Mouse (Mus musculus) ES-E14 (cell line): ENCODE measurements around the gene Rgs10. TPM values are rescaled to one million over a fixed set of nuclear protein-coding genes. Genes with fewer than 3 reads are reported as not detected.

Experiments used
- DNase-seq: peaks from one replicate; pipeline ENCODE4 v3.0.0-alpha.2; 2013; ENCODE audit warnings: low read depth, low spot score
- H3K27ac ChIP-seq: 2 replicates; pipeline ENCODE4 v1.5.1; 2012; ENCODE audit warnings: low read depth, mild to moderate bottlenecking, low read length, moderate library complexity, mixed read lengths; ENCODE audit not compliant: poor library complexity, insufficient read depth, severe bottlenecking
- H3K36me3 ChIP-seq: 2 replicates; pipeline ENCODE4 v1.6.1; 2012; ENCODE audit warnings: mild to moderate bottlenecking, low read length, moderate library complexity, mixed read lengths; ENCODE audit not compliant: control insufficient read depth, poor library complexity, insufficient read depth, severe bottlenecking
- H3K4me1 ChIP-seq, 2 experiments: fragments of 150-350 bp in 1 of 2; sonication (generic) in 1 of 2; 2 replicates each; pipeline ENCODE4 v1.6.1; 2012; ENCODE audit warnings: low read length in 2 of 2, mild to moderate bottlenecking in 1 of 2, mixed read lengths in 1 of 2; ENCODE audit not compliant: control insufficient read depth in 2 of 2, insufficient read depth in 2 of 2, poor library complexity in 1 of 2
- H3K4me3 ChIP-seq, 2 experiments: fragments of 150-350 bp in 1 of 2; sonication (generic) in 1 of 2; 2 replicates each; pipeline ENCODE4 v1.5.1; 2012; ENCODE audit warnings: low read length in 2 of 2, low read depth in 1 of 2, mild to moderate bottlenecking in 1 of 2, mixed read lengths in 1 of 2; ENCODE audit not compliant: insufficient read depth in 1 of 2, poor library complexity in 1 of 2, severe bottlenecking in 1 of 2
- H3K9ac ChIP-seq: 2 replicates; pipeline ENCODE4 v1.6.1; 2012; ENCODE audit warnings: low read depth, mild to moderate bottlenecking, low read length, mixed read lengths; ENCODE audit not compliant: poor library complexity, insufficient read depth, severe bottlenecking
- H3K9me3 ChIP-seq: fragments of 150-350 bp; sonication (generic); 2 replicates; pipeline ENCODE4 v1.6.1; 2012; ENCODE audit warnings: low read depth, mild to moderate bottlenecking, low read length; ENCODE audit not compliant: control insufficient read depth, insufficient read depth
- CHD2 ChIP-seq: IDR thresholded peaks from 2 replicates; pipeline ENCODE4 v1.6.1; 2014; ENCODE audit warnings: mild to moderate bottlenecking, low read depth, low read length, inconsistent platforms
- HCFC1 ChIP-seq: IDR thresholded peaks from 2 replicates; pipeline ENCODE4 v1.6.1; 2012; ENCODE audit warnings: low read length, inconsistent platforms, borderline replicate concordance; ENCODE audit not compliant: insufficient read depth
- MAFK ChIP-seq: IDR thresholded peaks from 2 replicates; pipeline ENCODE4 v1.6.1; 2014; ENCODE audit warnings: mild to moderate bottlenecking, low read depth, low read length, inconsistent platforms; ENCODE audit not compliant: insufficient read depth
- ZC3H11A ChIP-seq: IDR thresholded peaks from 2 replicates; pipeline ENCODE4 v1.6.1; 2012; ENCODE audit warnings: low read depth, mild to moderate bottlenecking, inconsistent platforms, low read length, borderline replicate concordance
- ZNF384 ChIP-seq: IDR thresholded peaks from 2 replicates; pipeline ENCODE4 v1.6.1; 2012; ENCODE audit warnings: low read depth, low read length, inconsistent platforms
- in situ Hi-C, 2 experiments: fragments of 600-800 bp; cut with MboI; formaldehyde crosslinking; loops; one replicate each; pipeline ENCODE4 v1.15.1; 2025; ENCODE audit warnings: low sequenced_read_pairs in 2 of 2, inconsistent platforms in 1 of 2; ENCODE audit not compliant: unreplicated experiment in 2 of 2
- total RNA-seq: library from RNA; depleted of rRNA; stranded (reverse); fragments of 300-350 nt; gene quantifications from 2 replicates; pipeline ENCODE4 v1.2.3, GENCODE M21; 2012

The Rgs10 gene
- total RNA-seq, 1 experiment = 6.2 TPM

DNA sequence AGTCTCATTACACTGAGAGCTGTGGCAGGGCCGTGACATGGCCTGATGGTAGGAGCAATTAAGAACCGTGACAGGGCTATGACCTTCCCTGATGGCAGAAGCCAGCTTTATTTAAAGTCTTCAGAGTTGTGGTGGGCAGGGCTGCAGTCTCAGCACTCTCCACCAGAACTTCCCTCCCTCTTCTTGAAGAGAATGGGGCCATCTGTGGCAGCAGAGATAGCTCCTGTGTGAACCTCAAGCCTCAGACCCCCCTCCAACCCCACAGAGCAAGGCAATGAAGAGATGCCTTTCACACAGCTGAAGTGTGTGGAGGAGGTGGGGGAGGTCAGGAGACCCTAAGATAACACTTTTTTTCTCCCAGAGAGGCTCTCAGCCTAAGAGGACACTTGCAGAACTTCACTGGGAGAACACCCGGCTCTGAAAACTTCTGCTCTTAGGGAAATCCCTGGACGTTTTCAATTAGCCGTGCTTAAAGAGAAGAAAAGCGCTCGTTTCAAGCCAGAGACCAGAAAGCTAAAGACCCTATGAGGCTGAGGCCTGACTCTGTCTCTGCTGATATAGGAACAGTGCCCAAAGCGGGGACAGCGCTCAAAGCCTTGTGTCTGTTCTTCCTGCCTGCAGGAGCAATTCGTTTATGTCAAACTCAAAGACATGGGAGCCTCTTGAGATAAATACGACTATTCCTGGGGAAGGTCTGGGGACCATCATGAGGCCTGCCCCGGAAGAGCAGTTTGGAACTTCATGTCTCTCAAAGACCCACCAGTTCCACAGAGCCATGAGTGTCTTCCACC is 27.1 kb downstream of the Rgs10 start:
- in situ Hi-C loops = no loop called here
- TF ChIP-seq MAFK (no peak), ZC3H11A (no peak), ZNF384 (no peak), HCFC1 (no peak), CHD2 (no peak)
- Histone ChIP-seq H3K4me3 (no peak overlapping the region), H3K9me3 (no peaks in the 10 kb centered on the region), H3K4me1 (no peaks in the 10 kb centered on the region; a peak in 1 of 4 replicates), H3K27ac (no peak overlapping the region), H3K36me3 (no peaks in the 10 kb centered on the region), H3K9ac (no peak overlapping the region)
- DNase-seq = no peak

DNA sequence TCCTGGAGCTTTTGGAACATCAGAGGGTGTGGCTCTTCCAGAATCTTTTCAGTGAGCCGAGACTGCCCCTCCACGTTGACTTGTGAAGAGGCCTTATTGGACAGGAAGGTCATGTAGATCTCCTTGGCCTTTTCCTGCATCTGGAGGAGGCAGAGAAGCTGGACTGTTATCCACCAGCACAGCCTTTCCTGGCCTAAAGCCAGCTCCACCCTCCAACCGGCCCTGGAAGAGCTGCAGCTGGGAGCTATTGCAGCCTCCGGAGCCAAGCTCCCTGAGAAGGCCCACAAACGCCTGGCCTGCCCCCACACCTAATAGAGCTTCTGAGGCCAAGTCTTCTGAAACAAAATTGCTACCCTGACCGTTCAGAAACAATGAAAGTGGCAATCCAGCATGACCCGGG is 29.6 kb downstream of the Rgs10 start:
- H3K9me3 ChIP-seq = no peaks in the 10 kb centered on the region
- DNase-seq = no peak
- H3K4me1 ChIP-seq = no peaks in the 10 kb centered on the region
- no peak overlapping the region for H3K9ac ChIP-seq
- in situ Hi-C loops = no loop called here
- no peak overlapping the region for H3K4me3 ChIP-seq
- H3K36me3 ChIP-seq = no peaks in the 10 kb centered on the region
- H3K27ac ChIP-seq = no peak overlapping the region
- TF ChIP-seq ZNF384 (no peak), MAFK (no peak), HCFC1 (no peak), ZC3H11A (no peak), CHD2 (no peak)

DNA sequence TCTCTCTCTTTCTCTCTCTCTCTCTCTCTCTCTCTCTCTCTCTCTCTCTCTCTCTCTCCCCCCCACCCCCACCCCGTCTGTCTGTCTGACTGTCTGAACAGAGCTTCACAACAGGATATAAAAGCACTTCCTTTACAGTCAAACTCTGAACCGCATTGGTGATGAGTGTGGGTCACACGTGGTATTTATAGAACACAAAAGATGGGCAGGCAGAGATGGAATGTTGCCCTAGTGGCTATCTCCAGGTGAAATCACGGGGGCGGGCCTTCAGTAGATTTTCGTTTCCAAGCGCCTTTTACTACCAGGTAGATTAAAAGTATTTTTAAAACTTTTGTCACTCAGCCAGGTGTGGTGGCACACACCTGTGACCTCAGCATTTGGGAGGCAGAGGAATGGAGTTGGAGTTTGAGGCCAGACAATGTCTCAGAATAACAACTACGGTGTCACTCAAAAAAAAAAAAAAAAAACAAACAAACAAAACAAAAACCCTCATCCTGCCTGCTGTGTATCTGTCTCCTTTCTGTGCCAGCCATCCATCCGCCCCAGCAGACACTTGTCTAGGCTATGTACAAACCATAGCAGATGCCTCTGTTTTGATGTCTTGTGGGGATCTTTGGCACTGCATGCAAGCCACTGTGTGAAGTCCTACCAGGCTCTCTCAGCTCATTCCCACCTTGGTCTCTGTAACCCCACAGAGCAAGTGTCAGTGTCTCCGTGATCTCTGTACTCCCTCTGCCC is 34.7 kb downstream of the Rgs10 start:
- Histone ChIP-seq H3K9ac (no peak overlapping the region), H3K4me1 (no peaks in the 10 kb centered on the region), H3K4me3 (no peak overlapping the region), H3K9me3 (no peaks in the 10 kb centered on the region), H3K36me3 (no peaks in the 10 kb centered on the region), H3K27ac (no peak overlapping the region)
- no peak for DNase-seq
- TF ChIP-seq ZNF384 (no peak), HCFC1 (no peak), ZC3H11A (no peak), MAFK (no peak), CHD2 (no peak)
- in situ Hi-C loops = no loop called here

DNA sequence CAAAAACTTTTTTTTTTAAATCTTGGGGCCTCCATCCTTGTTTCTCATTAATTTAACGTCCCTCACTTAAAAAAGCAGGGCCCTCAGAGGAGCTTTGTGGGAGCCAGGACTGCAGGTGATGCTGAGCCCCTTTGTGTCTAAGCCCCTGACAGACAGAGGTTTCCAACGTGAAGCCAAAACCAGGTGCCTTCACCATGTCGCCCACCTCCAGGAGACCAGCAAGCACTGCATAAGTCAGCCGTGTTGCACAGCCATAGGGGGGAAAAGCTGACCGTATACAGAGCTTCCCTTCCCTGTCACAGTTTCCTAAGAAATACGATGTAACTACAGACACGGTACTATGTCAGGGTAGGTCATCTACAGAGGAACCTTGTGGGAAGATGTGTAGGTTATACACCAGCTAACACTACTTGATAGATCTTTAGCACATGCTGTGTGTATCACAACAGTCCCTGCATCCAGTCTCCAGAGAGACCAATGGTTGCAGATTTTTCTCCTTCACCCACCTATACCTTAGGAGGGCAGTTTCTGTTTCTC is 35.3 kb downstream of the Rgs10 start:
- Histone ChIP-seq H3K4me3 (no peak overlapping the region), H3K27ac (no peak overlapping the region), H3K36me3 (no peaks in the 10 kb centered on the region), H3K4me1 (no peaks in the 10 kb centered on the region), H3K9ac (no peak overlapping the region), H3K9me3 (no peaks in the 10 kb centered on the region)
- DNase-seq = no peak
- no peak for TF ChIP-seq MAFK
- in situ Hi-C loops = no loop called here

DNA sequence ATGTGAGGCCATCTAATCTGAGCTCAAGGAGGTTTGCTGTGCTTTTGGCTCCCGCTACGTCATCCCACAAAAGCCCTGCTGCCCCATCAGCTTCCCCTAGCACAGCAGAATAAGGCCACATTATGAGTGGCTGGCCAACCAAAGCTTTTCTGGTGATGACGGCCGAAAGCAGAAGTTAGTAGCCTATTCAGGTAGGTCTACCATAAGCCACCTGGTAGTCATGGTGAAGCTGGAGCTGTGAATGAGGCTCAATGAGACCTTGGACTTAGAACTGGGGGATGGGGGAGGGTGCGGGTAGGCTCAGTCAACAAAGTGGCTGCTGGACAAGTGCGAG is 36.1 kb downstream of the Rgs10 start:
- H3K27ac ChIP-seq = no peak overlapping the region
- H3K4me1 ChIP-seq = no peaks in the 10 kb centered on the region
- no peak for DNase-seq
- no peak for TF ChIP-seq MAFK
- TF ChIP-seq CHD2 = no peak
- no peak for TF ChIP-seq HCFC1
- no peak for TF ChIP-seq ZC3H11A
- TF ChIP-seq ZNF384 = no peak
- no peaks in the 10 kb centered on the region for H3K9me3 ChIP-seq
- no peak overlapping the region for H3K9ac ChIP-seq
- in situ Hi-C loops = no loop called here
- no peaks in the 10 kb centered on the region for H3K36me3 ChIP-seq
- no peak overlapping the region for H3K4me3 ChIP-seq
